Mouse (Mus musculus) MEL (cell line): ENCODE data around the gene Rapgef1. TPM values are rescaled to one million over a fixed set of nuclear protein-coding genes. Genes with fewer than 3 reads are reported as not detected.

ENCODE experiments used
- DNase-seq: peaks from one replicate; pipeline ENCODE4 v3.0.0; 2011; ENCODE audit warnings: low read depth, low spot score
- H3K27ac ChIP-seq: 2 replicates; pipeline ENCODE4 v1.5.1; 2012; ENCODE audit warnings: low read depth, mild to moderate bottlenecking, control low read depth, low read length, moderate library complexity; ENCODE audit not compliant: control insufficient read depth
- H3K27me3 ChIP-seq, 2 experiments: fragments of 150-350 bp in 1 of 2; sonication (generic) in 1 of 2; 2 replicates each; pipeline ENCODE4 v1.6.1; 2012; ENCODE audit warnings: low read length in 2 of 2, mild to moderate bottlenecking in 2 of 2, improper control_type of control experiment in 1 of 2, moderate library complexity in 1 of 2; ENCODE audit not compliant: insufficient read depth in 2 of 2, control insufficient read depth in 1 of 2
- H3K36me3 ChIP-seq, 2 experiments: 2 replicates each; pipeline ENCODE4 v1.6.1; 2012 to 2014; ENCODE audit warnings: low read length in 2 of 2, improper control_type of control experiment in 1 of 2, inconsistent platforms in 1 of 2, mild to moderate bottlenecking in 1 of 2; ENCODE audit not compliant: insufficient read depth in 2 of 2, control insufficient read depth in 1 of 2
- H3K4me1 ChIP-seq, 2 experiments: fragments of 150-350 bp in 1 of 2; sonication (generic) in 1 of 2; 2 replicates each; pipeline ENCODE4 v1.6.1; 2012; ENCODE audit warnings: low read length in 2 of 2, improper control_type of control experiment in 1 of 2, mild to moderate bottlenecking in 1 of 2; ENCODE audit not compliant: insufficient read depth in 2 of 2, control insufficient read depth in 1 of 2
- H3K4me3 ChIP-seq, 2 experiments: fragments of 150-350 bp in 1 of 2; sonication (generic) in 1 of 2; 2 replicates each; pipeline ENCODE4 v1.5.1; 2012; ENCODE audit warnings: low read depth in 2 of 2, low read length in 2 of 2, mild to moderate bottlenecking in 2 of 2, moderate library complexity in 2 of 2, control low read depth in 1 of 2, improper control_type of control experiment in 1 of 2; ENCODE audit not compliant: control insufficient read depth in 1 of 2, insufficient read depth in 1 of 2
- H3K79me2 ChIP-seq: 2 replicates; pipeline ENCODE4 v1.6.1; 2012; ENCODE audit warnings: mild to moderate bottlenecking, low read length, moderate library complexity; ENCODE audit not compliant: control insufficient read depth, poor library complexity, insufficient read depth
- H3K9ac ChIP-seq: 2 replicates; pipeline ENCODE4 v1.6.1; 2012; ENCODE audit warnings: low read depth, mild to moderate bottlenecking, control low read depth, low read length, moderate library complexity; ENCODE audit not compliant: control insufficient read depth, poor library complexity, severe bottlenecking
- H3K9me3 ChIP-seq: fragments of 150-350 bp; sonication (generic); replicated peaks from 2 replicates; pipeline ENCODE4 v1.6.1; 2012; ENCODE audit warnings: mild to moderate bottlenecking, low read length, improper control_type of control experiment, moderate library complexity; ENCODE audit not compliant: insufficient read depth
- CHD1 ChIP-seq: IDR thresholded peaks from 2 replicates; pipeline ENCODE4 v1.6.1; 2012; ENCODE audit warnings: low read depth, mild to moderate bottlenecking, inconsistent platforms, low read length, improper control_type of control experiment
- E2F4 ChIP-seq: IDR thresholded peaks from 2 replicates; pipeline ENCODE4 v1.6.1; 2011; ENCODE audit warnings: low read depth, low read length, improper control_type of control experiment, borderline replicate concordance
- ELF1 ChIP-seq: IDR thresholded peaks from 2 replicates; pipeline ENCODE4 v1.6.1; 2014; ENCODE audit warnings: low read depth, mild to moderate bottlenecking, inconsistent platforms, low read length, improper control_type of control experiment, moderate library complexity
- EP300 ChIP-seq, 2 experiments: IDR thresholded peaks; 2 replicates each; pipeline ENCODE4 v1.6.1; 2011; ENCODE audit warnings: improper control_type of control experiment in 2 of 2, low read length in 2 of 2, low read depth in 1 of 2, mild to moderate bottlenecking in 1 of 2
- ETS1 ChIP-seq: IDR thresholded peaks from 2 replicates; pipeline ENCODE4 v1.6.1; 2012; ENCODE audit warnings: low read depth, mild to moderate bottlenecking, inconsistent platforms, low read length, improper control_type of control experiment, moderate library complexity
- MAX ChIP-seq: IDR thresholded peaks from 2 replicates; pipeline ENCODE4 v1.6.1; 2011; ENCODE audit warnings: low read length, improper control_type of control experiment
- MAZ ChIP-seq: IDR thresholded peaks from 2 replicates; pipeline ENCODE4 v1.6.1; 2012; ENCODE audit warnings: low read depth, mild to moderate bottlenecking, inconsistent platforms, low read length, improper control_type of control experiment
- MEF2A ChIP-seq: IDR thresholded peaks from 2 replicates; pipeline ENCODE4 v1.6.1; 2014; ENCODE audit warnings: low read depth, mild to moderate bottlenecking, inconsistent platforms, low read length, improper control_type of control experiment; ENCODE audit not compliant: poor library complexity, insufficient replicate concordance, severe bottlenecking; ENCODE audit errors: extremely low read depth
- MYB ChIP-seq: IDR thresholded peaks from 2 replicates; pipeline ENCODE4 v1.6.1; 2011; ENCODE audit warnings: mild to moderate bottlenecking, low read depth, low read length, improper control_type of control experiment
- MYC ChIP-seq: IDR thresholded peaks from 2 replicates; pipeline ENCODE4 v1.6.1; 2011; ENCODE audit warnings: low read depth, mild to moderate bottlenecking, low read length, improper control_type of control experiment, moderate library complexity
- NELFE ChIP-seq: IDR thresholded peaks from 2 replicates; pipeline ENCODE4 v1.6.1; 2011; ENCODE audit warnings: low read depth, low read length, improper control_type of control experiment
- NRF1 ChIP-seq: IDR thresholded peaks from 2 replicates; pipeline ENCODE4 v1.6.1; 2014; ENCODE audit warnings: low read depth, mild to moderate bottlenecking, inconsistent platforms, low read length, improper control_type of control experiment, moderate library complexity; ENCODE audit not compliant: poor library complexity, insufficient read depth, severe bottlenecking
- POLR2A ChIP-seq, 2 experiments: IDR thresholded peaks; 2 replicates each; pipeline ENCODE4 v1.6.1; 2011 to 2012; ENCODE audit warnings: low read length in 2 of 2, mild to moderate bottlenecking in 2 of 2, control low read depth in 1 of 2, improper control_type of control experiment in 1 of 2, low read depth in 1 of 2, moderate library complexity in 1 of 2; ENCODE audit not compliant: control insufficient read depth in 1 of 2, insufficient read depth in 1 of 2, poor library complexity in 1 of 2
- POLR2AphosphoS2 ChIP-seq: IDR thresholded peaks from 2 replicates; pipeline ENCODE4 v1.6.1; 2011; ENCODE audit warnings: low read length, improper control_type of control experiment
- POLR2AphosphoS5 ChIP-seq: IDR thresholded peaks from 2 replicates; pipeline ENCODE4 v1.6.1; 2012; ENCODE audit warnings: low read depth, borderline replicate concordance, mild to moderate bottlenecking, inconsistent platforms, low read length, moderate library complexity, mixed read lengths
- RCOR1 ChIP-seq: IDR thresholded peaks from 2 replicates; pipeline ENCODE4 v1.6.1; 2012; ENCODE audit warnings: low read depth, mild to moderate bottlenecking, inconsistent platforms, low read length, improper control_type of control experiment
- SIN3A ChIP-seq: IDR thresholded peaks from 2 replicates; pipeline ENCODE4 v1.6.1; 2012; ENCODE audit warnings: low read length, improper control_type of control experiment, inconsistent platforms
- TAL1 ChIP-seq: IDR thresholded peaks from 2 replicates; pipeline ENCODE4 v1.6.1; 2012; ENCODE audit warnings: mild to moderate bottlenecking, inconsistent platforms, low read length, moderate library complexity, mixed read lengths
- TCF12 ChIP-seq: IDR thresholded peaks from 2 replicates; pipeline ENCODE4 v1.6.1; 2014; ENCODE audit warnings: low read depth, mild to moderate bottlenecking, inconsistent platforms, low read length, improper control_type of control experiment, moderate library complexity
- USF1 ChIP-seq: IDR thresholded peaks from 2 replicates; pipeline ENCODE4 v1.6.1; 2014; ENCODE audit warnings: low read depth, mild to moderate bottlenecking, inconsistent platforms, low read length, improper control_type of control experiment, moderate library complexity
- USF2 ChIP-seq, 2 experiments: IDR thresholded peaks; 2 replicates each; pipeline ENCODE4 v1.6.1; 2011 to 2012; ENCODE audit warnings: improper control_type of control experiment in 2 of 2, low read length in 2 of 2, borderline replicate concordance in 1 of 2, inconsistent platforms in 1 of 2, low read depth in 1 of 2, mild to moderate bottlenecking in 1 of 2; ENCODE audit not compliant: insufficient read depth in 1 of 2
- ZKSCAN1 ChIP-seq: IDR thresholded peaks from 2 replicates; pipeline ENCODE4 v1.6.1; 2012; ENCODE audit warnings: low read depth, mild to moderate bottlenecking, inconsistent platforms, low read length, improper control_type of control experiment, moderate library complexity
- ZNF384 ChIP-seq: IDR thresholded peaks from 2 replicates; pipeline ENCODE4 v1.6.1; 2012; ENCODE audit warnings: low read depth, mild to moderate bottlenecking, inconsistent platforms, low read length, improper control_type of control experiment
- polyA plus RNA-seq, 2 experiments: library from polyadenylated mRNA; stranded (reverse) in 1 of 2; unstranded in 1 of 2; fragments of >175 nt in 1 of 2; fragments of >200 nt in 1 of 2; gene quantifications; 2 replicates each; pipeline versions ENCODE4 v1.2.1 to v1.2.4; 2012; ENCODE audit warnings: low replicate concordance in 2 of 2, low read depth in 1 of 2; ENCODE audit not compliant: insufficient read length in 2 of 2, insufficient read depth in 1 of 2, missing spikeins in 1 of 2
- total RNA-seq: library from RNA; depleted of rRNA; stranded (reverse); fragments of 300-350 nt; gene quantifications from 2 replicates; pipeline ENCODE4 v1.2.3, GENCODE M21; 2012

Gene Rapgef1
- total and polyA plus RNA-seq, 3 experiments, result 57.2 to 88.3 (median 77.0) TPM

GRCm38 (mm10) chr2:29645071-29645628 is 25.6 kb downstream of the Rapgef1 start:
- Histone ChIP-seq H3K4me1 (peaks cover 6 to 16% of the 10 kb centered on the region in 2 experiments; a peak in 3 of 4 replicates), H3K36me3 (peaks cover 0 to 15% of the 10 kb centered on the region in 2 experiments; a peak in 2 of 4 replicates), H3K27ac (no peak overlapping the region), H3K79me2 (peaks cover 17% of the 10 kb centered on the region; the same call in 1 of the 2 replicates), H3K9me3 (no peaks in the 10 kb centered on the region), H3K9ac (no peak overlapping the region), H3K4me3 (no peak overlapping the region), H3K27me3 (no peaks in the 10 kb centered on the region)
- TF ChIP-seq RCOR1 (no peak), POLR2AphosphoS2 (no peak), MYB (no peak), ETS1 (no peak), TAL1 (no peak), MYC (no peak), EP300 (IDR thresholded peaks at IDR 0.05; ENCODE audit: low read depth in 1 of 2, low read length in 2 of 2) (no peak), USF2 (IDR thresholded peaks at IDR 0.05; ENCODE audit: borderline replicate concordance in 1 of 2, insufficient read depth in 1 of 2, low read depth in 1 of 2, low read length in 2 of 2) (no peak), POLR2AphosphoS5 (no peak), POLR2A (IDR thresholded peaks at IDR 0.05; ENCODE audit: control insufficient read depth in 1 of 2, insufficient read depth in 1 of 2, low read depth in 1 of 2, low read length in 2 of 2, poor library complexity in 1 of 2) (no peak), ZNF384 (no peak), MAX (no peak), NRF1 (no peak), E2F4 (no peak)
- no peak for DNase-seq

DNA sequence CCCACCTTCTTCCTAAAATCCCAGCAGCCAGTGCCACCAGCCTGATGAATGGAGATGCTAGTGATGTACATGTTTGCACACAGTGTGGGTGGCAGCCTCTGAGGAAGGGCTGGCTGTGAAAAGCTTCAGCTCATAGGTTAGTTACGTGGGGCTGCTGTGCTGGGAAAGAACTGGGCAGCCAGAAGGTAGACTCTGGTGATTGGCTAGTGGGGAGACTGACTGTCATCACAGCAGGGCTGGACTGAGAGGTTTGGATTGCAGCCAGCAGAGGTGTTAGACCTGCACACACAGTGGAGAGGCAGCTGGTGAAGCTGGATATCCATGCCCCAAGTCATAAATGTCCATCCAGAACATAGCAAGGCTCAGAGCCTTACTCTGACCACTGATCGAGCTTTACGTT is 27.1 kb downstream of the Rapgef1 start:
- no peak overlapping the region for H3K4me3 ChIP-seq
- H3K36me3 ChIP-seq, result peaks cover 0 to 15% of the 10 kb centered on the region in 2 experiments; a peak in 2 of 4 replicates
- no peak for DNase-seq
- no peaks in the 10 kb centered on the region for H3K27me3 ChIP-seq
- H3K9me3 ChIP-seq, result no peaks in the 10 kb centered on the region
- H3K27ac ChIP-seq, result no peak overlapping the region
- TF ChIP-seq USF2 (IDR thresholded peaks at IDR 0.05; ENCODE audit: borderline replicate concordance in 1 of 2, insufficient read depth in 1 of 2, low read depth in 1 of 2, low read length in 2 of 2) (no peak), ETS1 (no peak), USF1 (no peak), CHD1 (no peak), MYB (no peak), NELFE (no peak), ELF1 (no peak), SIN3A (no peak), ZKSCAN1 (no peak), MEF2A (no peak), MAZ (no peak), MYC (no peak), RCOR1 (no peak), TCF12 (no peak)
- peaks cover 17% of the 10 kb centered on the region; the same call in 1 of the 2 replicates for H3K79me2 ChIP-seq
- no peak overlapping the region for H3K9ac ChIP-seq
- peaks cover 6 to 16% of the 10 kb centered on the region in 2 experiments; a peak in 3 of 4 replicates for H3K4me1 ChIP-seq
